Mouse (Mus musculus): Measurements from ENCODE around the gene Gbgt1.

DNA sequence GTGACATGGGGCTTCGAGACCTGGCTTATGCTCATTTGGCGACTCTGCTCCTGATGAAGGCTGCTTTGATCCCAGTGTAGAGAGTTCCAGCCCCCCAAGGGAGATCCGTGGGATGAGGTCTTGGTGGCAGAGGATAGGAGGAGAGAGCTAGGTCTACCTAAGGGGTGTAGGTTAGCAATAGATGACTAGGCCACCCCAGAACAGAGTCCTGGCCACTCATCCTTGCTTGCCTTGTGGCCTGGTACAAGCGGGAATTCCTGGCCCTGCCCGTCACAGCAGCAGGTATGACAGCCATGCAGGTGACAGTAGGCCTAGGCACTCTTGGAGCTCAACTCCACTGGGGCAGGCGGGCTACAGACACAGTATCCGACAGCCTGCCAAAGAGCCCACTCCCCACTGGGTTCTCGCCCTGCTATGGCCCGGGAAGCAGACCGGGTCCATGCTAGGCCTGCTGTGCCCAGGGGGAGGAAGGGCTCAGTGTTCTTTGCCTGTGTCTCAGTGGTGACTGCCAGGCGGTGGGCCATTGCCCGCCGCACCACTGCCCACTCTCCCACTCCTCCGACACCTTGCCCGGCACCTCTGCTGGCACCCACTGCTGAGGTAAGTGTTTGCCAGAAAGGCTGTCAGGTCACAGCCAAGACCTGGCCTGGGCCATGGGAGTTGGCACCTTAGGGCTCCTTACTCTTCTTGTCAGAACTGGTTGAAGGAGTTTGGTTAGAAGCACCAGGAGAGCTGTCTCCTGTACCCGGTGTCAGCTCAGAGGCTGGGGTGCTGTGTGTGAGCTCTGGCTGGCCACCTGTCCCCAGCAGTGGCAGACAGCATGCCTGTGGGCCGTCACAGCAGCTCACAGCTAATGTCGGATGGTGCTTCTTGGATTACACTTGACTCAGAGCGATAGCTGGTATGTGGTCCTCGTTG, 31.0 kb downstream of the Gbgt1 start:
- no peak for TF ChIP-seq CTCF (IDR thresholded peaks at IDR 0.05; ENCODE audit: low read depth)
- no peak for TF ChIP-seq EP300 (IDR thresholded peaks at IDR 0.05; ENCODE audit: low read depth)

Data from heart, postnatal 0 days (tissue).